Mouse (Mus musculus): ENCODE measurements at regions not wholly inside any gene's neighbourhood (a gene's known extent, or its start where the extent isn't known, plus 50 kb on each side); places are given as distances from the start of the nearest gene placed in this dataset.

DNA sequence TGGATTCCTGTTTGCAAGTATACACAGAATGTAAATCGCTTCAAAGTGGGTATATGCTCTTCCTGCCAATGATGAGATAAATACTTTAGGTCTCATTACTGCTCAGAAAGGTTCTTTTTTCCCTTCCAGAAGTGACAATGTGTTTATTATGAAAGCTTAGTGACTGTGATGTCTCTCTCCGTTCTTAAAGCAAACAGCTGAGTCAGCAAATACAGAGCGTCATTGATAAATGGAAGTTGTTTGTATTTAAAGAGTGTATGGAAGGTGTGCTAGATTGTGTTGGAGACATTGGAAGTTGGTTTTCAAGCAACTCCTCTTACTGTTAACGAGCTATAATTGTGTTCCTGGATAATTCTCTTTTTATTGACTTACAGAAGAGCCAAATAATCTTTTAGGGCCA, 408.0 kb downstream of the Prr30 start:
- no peak for ATAC-seq (ENCODE audit: low FRiP score)

DNA sequence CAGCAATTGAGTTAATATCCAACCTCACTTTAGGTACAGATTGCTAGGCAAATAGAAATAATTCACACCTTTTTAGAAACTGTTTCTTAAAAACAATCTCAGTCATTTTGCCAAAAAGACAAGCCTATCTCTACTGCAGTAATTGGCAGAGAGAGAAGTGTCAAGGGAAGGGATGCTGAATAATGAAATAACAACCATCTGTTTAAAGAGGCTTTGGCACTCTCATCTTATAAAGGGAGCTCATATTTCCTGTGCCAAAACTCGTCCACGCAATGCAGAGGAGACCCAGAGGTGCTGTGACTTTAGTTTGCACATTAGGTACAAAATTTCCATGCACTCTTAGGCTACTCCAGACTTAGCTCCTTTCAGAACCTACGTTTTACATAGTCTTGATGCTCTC, 418.2 kb downstream of the Prr30 start:
- no peak overlapping the region for H3K4me2 ChIP-seq (replicated peaks)
- whole genome bisulfite sequencing: 67% methylated on average over 3 of the region's 3 CpGs

More for the DNA sequence above, 408.0 kb downstream of the Prr30 start:
- Histone ChIP-seq H3K9me3 (ENCODE audit: control insufficient read depth, low read length) (no peaks in the 10 kb centered on the region), H3K4me2 (replicated peaks) (no peak overlapping the region), H3K9ac (no peak overlapping the region), H3K4me1 (replicated peaks; ENCODE audit: control insufficient read depth, insufficient read depth, low read length) (0 out of 2 replicates have a peak, but pooled peaks cover 5% of the 10 kb centered on the region), H3K36me3 (replicated peaks; ENCODE audit: control insufficient read depth, insufficient read depth) (no peaks in the 10 kb centered on the region), H3K27ac (no peak overlapping the region), H3K4me3 (replicated peaks; ENCODE audit: low read length) (no peak overlapping the region), H3K27me3 (ENCODE audit: control insufficient read depth, insufficient read depth, low read length) (no peaks in the 10 kb centered on the region)
- DNase-seq (ENCODE audit: low spot score): no peak
- WGBS: 75% methylated on average over 4 of the region's 4 CpGs

DNA sequence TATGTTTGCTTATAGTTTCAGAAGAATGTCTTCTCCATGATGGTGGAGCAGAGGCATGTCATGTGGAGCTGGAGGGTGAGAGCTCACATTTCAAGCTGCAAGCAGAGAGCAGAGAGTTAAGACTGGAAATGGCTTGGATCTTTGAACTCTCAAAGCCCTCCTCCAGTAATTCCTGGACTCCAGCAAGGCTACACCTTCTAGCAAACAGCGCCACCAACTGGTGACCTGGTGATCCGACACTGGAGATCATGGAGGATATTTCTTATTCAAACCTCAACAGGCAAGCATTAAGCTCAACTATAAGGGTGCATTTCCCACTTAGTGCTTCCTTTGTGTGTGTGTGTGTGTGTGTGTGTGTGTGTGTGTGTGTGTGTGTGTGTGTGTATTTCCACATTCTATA, 446.2 kb downstream of the Prr30 start:
- ATAC-seq (ENCODE audit: low FRiP score): no peak
- H3K9me3 ChIP-seq (ENCODE audit: control insufficient read depth, low read length): no peaks in the 10 kb centered on the region
- no peak overlapping the region for H3K9ac ChIP-seq
- 34% methylated on average over 2 of the region's 2 CpGs for WGBS
- DNase-seq (ENCODE audit: low spot score): no peak
- H3K4me3 ChIP-seq (replicated peaks; ENCODE audit: low read length): no peak overlapping the region
- no peaks in the 10 kb centered on the region for H3K36me3 ChIP-seq (replicated peaks; ENCODE audit: control insufficient read depth, insufficient read depth)
- no peak overlapping the region for H3K27ac ChIP-seq
- H3K4me1 ChIP-seq (replicated peaks; ENCODE audit: control insufficient read depth, insufficient read depth, low read length): peaks cover 16% of the 10 kb centered on the region
- H3K27me3 ChIP-seq (ENCODE audit: control insufficient read depth, insufficient read depth, low read length): no peaks in the 10 kb centered on the region
- no peak overlapping the region for H3K4me2 ChIP-seq (replicated peaks)

More for the DNA sequence above, 418.2 kb downstream of the Prr30 start:
- Histone ChIP-seq H3K27ac (no peak overlapping the region), H3K9me3 (ENCODE audit: control insufficient read depth, low read length) (no peaks in the 10 kb centered on the region), H3K9ac (no peak overlapping the region), H3K36me3 (replicated peaks; ENCODE audit: control insufficient read depth, insufficient read depth) (no peaks in the 10 kb centered on the region), H3K27me3 (ENCODE audit: control insufficient read depth, insufficient read depth, low read length) (no peaks in the 10 kb centered on the region), H3K4me1 (replicated peaks; ENCODE audit: control insufficient read depth, insufficient read depth, low read length) (no peaks in the 10 kb centered on the region), H3K4me3 (replicated peaks; ENCODE audit: low read length) (no peak overlapping the region)
- DNase-seq (ENCODE audit: low spot score): no peak
- no peak for ATAC-seq (ENCODE audit: low FRiP score)

DNA sequence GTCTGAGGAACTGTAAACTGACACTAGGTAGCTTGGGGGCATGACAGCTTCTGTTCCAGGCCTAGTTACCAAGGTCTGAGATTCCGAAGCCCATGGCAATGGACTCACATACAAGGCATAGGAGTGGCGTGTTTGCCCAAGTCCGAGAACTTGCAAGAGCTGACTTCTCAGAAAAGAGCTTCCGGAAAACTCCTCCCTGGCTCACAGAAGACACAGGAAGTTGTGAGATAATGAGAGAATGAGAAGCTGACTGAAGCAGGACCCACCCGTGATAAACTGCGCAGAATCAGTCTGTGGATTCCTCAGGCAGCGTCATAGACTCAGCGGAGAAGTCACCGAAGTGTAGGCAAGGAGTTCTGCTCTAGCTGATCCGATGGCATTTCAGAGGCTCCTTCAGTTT, 447.4 kb downstream of the Prr30 start:
- 90% methylated on average over 10 of the region's 10 CpGs for WGBS
- DNase-seq (ENCODE audit: low spot score) (no peak), ATAC-seq (ENCODE audit: low FRiP score) (no peak)
- Histone ChIP-seq H3K4me2 (replicated peaks) (no peak overlapping the region), H3K27me3 (ENCODE audit: control insufficient read depth, insufficient read depth, low read length) (no peaks in the 10 kb centered on the region), H3K27ac (no peak overlapping the region), H3K4me3 (replicated peaks; ENCODE audit: low read length) (no peak overlapping the region), H3K36me3 (replicated peaks; ENCODE audit: control insufficient read depth, insufficient read depth) (no peaks in the 10 kb centered on the region), H3K9ac (no peak overlapping the region), H3K4me1 (replicated peaks; ENCODE audit: control insufficient read depth, insufficient read depth, low read length) (peaks cover 16% of the 10 kb centered on the region), H3K9me3 (ENCODE audit: control insufficient read depth, low read length) (no peaks in the 10 kb centered on the region)

DNA sequence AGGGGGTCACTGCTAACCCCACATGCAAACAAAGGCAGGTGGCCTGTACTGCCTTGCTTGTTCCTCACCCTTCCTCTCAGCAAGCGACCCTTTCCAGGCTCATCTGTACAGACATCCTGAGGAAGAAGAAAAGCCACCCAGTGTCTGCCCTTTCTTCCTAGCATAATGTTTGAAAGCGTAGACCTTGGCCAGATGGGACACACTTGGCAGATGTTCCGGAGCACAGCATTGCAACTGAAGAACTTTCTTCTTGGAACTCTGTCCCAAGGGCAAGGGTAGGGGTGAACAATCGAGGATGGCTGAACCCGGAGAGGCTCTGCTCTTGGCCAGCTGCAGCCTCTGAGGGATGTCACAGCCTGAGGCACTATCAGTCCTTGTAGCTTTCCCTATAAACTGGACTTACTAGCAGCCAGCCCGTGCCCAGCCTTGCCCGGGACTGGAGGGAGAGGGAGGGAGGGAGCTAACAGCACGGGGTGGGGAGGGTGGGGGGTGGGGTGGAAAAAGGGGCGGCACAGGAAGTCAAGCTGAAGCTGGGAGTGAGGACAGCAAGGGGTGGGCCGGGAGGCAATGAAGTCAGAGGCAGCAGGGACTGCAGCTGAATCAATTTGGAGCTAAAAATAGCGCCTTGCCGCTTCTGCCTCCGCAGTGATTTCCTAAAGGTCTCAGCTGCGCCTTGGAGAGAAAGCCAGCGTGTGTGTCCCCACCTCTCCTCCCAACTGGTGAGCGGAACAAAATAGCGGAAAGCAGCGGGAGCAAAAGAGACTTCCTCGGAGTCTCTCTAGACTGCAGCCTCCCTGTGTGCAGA, 450.2 kb downstream of the Prr30 start:
- 5% methylated on average over 19 of the region's 19 CpGs for WGBS

DNA sequence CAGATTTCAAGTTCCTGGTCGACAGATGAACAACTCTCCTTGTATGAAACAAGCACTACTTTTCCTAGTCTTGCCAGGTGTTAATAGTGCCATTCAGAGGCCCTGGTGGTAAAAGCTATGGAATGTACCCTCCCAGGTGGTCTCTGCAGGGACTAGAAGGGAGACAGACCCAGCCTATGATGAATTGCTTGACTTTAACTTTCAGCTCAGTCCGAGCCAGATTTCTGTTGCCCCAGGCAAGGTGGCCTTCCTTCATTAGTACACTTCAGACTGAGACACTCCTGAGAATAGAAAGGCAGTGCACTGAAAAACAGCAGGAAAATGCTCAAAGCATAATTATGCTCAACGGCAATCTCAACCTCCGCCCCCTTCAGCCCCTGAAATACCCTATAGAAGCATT, 450.8 kb upstream of the Klf12 start:
- H3K4me2 ChIP-seq (replicated peaks): no peak overlapping the region
- H3K36me3 ChIP-seq (replicated peaks; ENCODE audit: control insufficient read depth, insufficient read depth): no peaks in the 10 kb centered on the region
- no peak overlapping the region for H3K4me3 ChIP-seq (replicated peaks; ENCODE audit: low read length)
- WGBS: 65% methylated on average over 4 of the region's 4 CpGs
- no peak overlapping the region for H3K27ac ChIP-seq
- DNase-seq (ENCODE audit: low spot score) (no peak), ATAC-seq (ENCODE audit: low FRiP score) (no peak)
- H3K9me3 ChIP-seq (ENCODE audit: control insufficient read depth, low read length): no peaks in the 10 kb centered on the region
- H3K27me3 ChIP-seq (ENCODE audit: control insufficient read depth, insufficient read depth, low read length): no peaks in the 10 kb centered on the region
- H3K9ac ChIP-seq: no peak overlapping the region
- no peaks in the 10 kb centered on the region for H3K4me1 ChIP-seq (replicated peaks; ENCODE audit: control insufficient read depth, insufficient read depth, low read length)

More for the DNA sequence above, 450.2 kb downstream of the Prr30 start:
- peaks cover 16% of the 10 kb centered on the region for H3K4me1 ChIP-seq (replicated peaks; ENCODE audit: control insufficient read depth, insufficient read depth, low read length)
- peak overlapping the region; percentile 76 for H3K27ac ChIP-seq
- ATAC-seq (ENCODE audit: low FRiP score): peak; percentile 96
- H3K4me3 ChIP-seq (replicated peaks; ENCODE audit: low read length): peak overlapping the region; percentile 27
- peak overlapping the region; percentile 59 for H3K9ac ChIP-seq
- H3K4me2 ChIP-seq (replicated peaks): peak overlapping the region; percentile 53
- H3K36me3 ChIP-seq (replicated peaks; ENCODE audit: control insufficient read depth, insufficient read depth): no peaks in the 10 kb centered on the region
- peaks cover 5% of the 10 kb centered on the region for H3K9me3 ChIP-seq (ENCODE audit: control insufficient read depth, low read length)
- peak; percentile 60 for DNase-seq (ENCODE audit: low spot score)
- H3K27me3 ChIP-seq (ENCODE audit: control insufficient read depth, insufficient read depth, low read length): no peaks in the 10 kb centered on the region

DNA sequence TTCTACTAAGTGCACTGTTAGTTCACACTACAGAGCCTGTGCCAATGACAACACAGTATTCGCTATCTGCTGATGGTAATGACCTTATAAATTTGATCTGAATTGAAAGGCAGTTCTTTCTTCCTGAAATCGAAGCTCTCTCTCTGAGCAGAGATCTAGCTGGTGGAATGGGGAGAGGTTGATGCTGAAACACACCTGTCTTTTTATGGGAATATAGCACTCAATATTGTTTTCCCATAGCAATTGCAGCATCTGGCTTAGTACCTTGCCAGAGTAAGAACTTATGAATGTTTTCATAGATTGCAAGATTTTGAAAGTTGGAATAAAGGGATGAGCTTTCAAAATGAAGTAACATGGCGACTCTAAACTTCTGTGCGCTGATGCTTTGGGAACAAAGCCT, 444.0 kb upstream of the Klf12 start:
- no peaks in the 10 kb centered on the region for H3K36me3 ChIP-seq (replicated peaks; ENCODE audit: control insufficient read depth, insufficient read depth)
- H3K4me1 ChIP-seq (replicated peaks; ENCODE audit: control insufficient read depth, insufficient read depth, low read length): no peaks in the 10 kb centered on the region
- H3K9ac ChIP-seq: no peak overlapping the region
- no peak overlapping the region for H3K4me2 ChIP-seq (replicated peaks)
- H3K9me3 ChIP-seq (ENCODE audit: control insufficient read depth, low read length): no peaks in the 10 kb centered on the region
- ATAC-seq (ENCODE audit: low FRiP score) (no peak), DNase-seq (ENCODE audit: low spot score) (no peak)
- H3K27ac ChIP-seq: no peak overlapping the region
- H3K27me3 ChIP-seq (ENCODE audit: control insufficient read depth, insufficient read depth, low read length): no peaks in the 10 kb centered on the region
- H3K4me3 ChIP-seq (replicated peaks; ENCODE audit: low read length): no peak overlapping the region
- WGBS: 84% methylated on average over 4 of the region's 4 CpGs

DNA sequence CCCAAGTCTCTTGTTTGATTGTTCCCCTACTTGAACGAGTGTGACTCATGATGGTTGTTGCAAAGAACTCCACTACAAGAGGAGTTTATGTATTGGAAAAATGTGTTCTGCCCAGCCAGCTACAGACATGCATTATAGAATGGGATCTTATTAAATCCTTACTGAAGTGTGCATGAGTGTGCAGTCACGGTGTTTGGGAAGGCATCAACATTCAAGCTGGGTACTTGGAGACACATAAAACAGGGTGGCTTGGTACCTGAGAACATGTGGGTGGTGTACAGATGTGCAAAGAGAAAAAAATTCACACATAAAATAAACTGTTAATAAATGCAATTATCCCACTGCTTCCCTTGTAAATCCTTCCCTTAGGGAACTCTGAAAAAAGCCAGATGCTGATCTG, 443.2 kb upstream of the Klf12 start:
- H3K36me3 ChIP-seq (replicated peaks; ENCODE audit: control insufficient read depth, insufficient read depth): no peaks in the 10 kb centered on the region
- H3K4me3 ChIP-seq (replicated peaks; ENCODE audit: low read length): no peak overlapping the region
- H3K4me2 ChIP-seq (replicated peaks): no peak overlapping the region
- no peaks in the 10 kb centered on the region for H3K27me3 ChIP-seq (ENCODE audit: control insufficient read depth, insufficient read depth, low read length)
- no peak for ATAC-seq (ENCODE audit: low FRiP score)
- H3K9ac ChIP-seq: no peak overlapping the region
- no peaks in the 10 kb centered on the region for H3K4me1 ChIP-seq (replicated peaks; ENCODE audit: control insufficient read depth, insufficient read depth, low read length)
- H3K9me3 ChIP-seq (ENCODE audit: control insufficient read depth, low read length): no peaks in the 10 kb centered on the region
- DNase-seq (ENCODE audit: low spot score): no peak
- no peak overlapping the region for H3K27ac ChIP-seq
- 75% methylated on average over 2 of the region's 2 CpGs for WGBS

DNA sequence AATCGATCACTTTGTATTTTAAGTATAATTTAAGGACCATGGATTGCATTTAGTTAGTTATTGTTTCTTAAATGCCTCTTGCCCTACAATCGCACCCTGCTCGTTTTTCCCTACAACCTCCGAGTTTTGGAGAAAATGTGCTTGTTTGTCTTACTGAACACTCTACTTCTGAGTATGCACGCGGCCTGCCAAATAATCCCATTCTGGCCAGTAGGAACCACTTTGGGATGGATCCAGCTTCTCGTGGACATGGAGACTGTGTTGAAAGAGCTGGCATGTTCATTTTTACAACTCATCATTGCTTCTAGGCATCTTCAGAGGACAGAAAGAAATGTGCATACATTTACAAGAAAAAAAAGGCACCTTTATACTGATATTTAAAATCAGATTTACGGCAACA, 440.5 kb upstream of the Klf12 start:
- no peak overlapping the region for H3K4me3 ChIP-seq (replicated peaks; ENCODE audit: low read length)
- H3K27ac ChIP-seq: no peak overlapping the region
- no peak overlapping the region for H3K4me2 ChIP-seq (replicated peaks)
- H3K4me1 ChIP-seq (replicated peaks; ENCODE audit: control insufficient read depth, insufficient read depth, low read length): no peaks in the 10 kb centered on the region; the same call in 1 of the 2 replicates
- ATAC-seq (ENCODE audit: low FRiP score) (no peak), DNase-seq (ENCODE audit: low spot score) (no peak)
- no peaks in the 10 kb centered on the region for H3K36me3 ChIP-seq (replicated peaks; ENCODE audit: control insufficient read depth, insufficient read depth)
- H3K9me3 ChIP-seq (ENCODE audit: control insufficient read depth, low read length): no peaks in the 10 kb centered on the region
- H3K9ac ChIP-seq: no peak overlapping the region
- 83% methylated on average over 8 of the region's 8 CpGs for WGBS
- H3K27me3 ChIP-seq (ENCODE audit: control insufficient read depth, insufficient read depth, low read length): no peaks in the 10 kb centered on the region

Measured in hindbrain, embryonic 14.5 days (tissue).